Mouse (Mus musculus): ENCODE results near the gene Ptprq.

Gene Ptprq

DNA sequence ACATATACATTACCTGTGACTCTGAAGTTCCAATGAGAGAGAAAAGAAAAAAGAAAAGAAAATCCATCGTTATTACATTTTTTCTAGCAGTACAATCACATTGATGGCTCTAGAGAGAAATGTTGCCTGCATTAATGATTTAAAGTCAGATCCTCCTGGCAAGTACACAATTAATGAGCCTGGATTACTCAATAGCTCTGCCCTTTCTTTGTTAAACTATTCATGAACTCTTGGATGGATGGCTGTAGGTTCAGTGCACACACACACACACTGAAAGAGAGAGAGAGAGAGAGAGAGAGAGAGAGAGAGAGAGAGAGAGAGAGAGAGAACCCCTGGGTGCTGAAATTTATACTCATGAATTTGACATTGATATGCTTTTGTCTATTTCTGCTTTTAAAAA lies at the start of gene Ptprq:
Gene Ptprq (minus strand): TSS at position 246 of the 400 bp plus-strand sequence.
- DNase-seq (ENCODE audit: low spot score in 2 of 2) = no peak

GRCm38 (mm10) chr10:107759624-107760023 lies 39.8 kb upstream of the Ptprq start:
- DNase-seq (ENCODE audit: low spot score in 2 of 2) = no peak

DNA sequence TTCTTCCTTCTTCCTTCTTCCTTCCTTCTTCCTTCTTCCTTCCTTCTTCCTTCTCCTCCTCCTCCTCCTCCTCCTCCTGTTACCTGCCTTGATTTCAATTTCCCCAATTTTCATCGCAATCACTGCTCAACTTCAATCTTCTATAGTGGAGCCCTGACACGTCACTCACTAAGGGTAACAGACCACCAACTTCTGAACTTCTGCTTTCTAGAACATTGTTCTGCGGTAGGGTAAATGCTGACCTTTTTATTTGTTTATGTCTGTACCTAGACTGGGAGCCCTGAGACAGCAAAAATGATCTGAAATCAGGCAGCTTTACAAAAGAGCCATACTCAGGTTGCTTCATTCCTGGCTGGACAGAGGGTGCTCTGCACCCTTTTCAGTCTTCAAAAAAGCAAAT lies 33.6 kb upstream of the Ptprq start:
- no peak for DNase-seq (ENCODE audit: low spot score in 2 of 2)

GRCm38 (mm10) chr10:107752351-107753143 lies 32.7 kb upstream of the Ptprq start:
- DNase-seq (ENCODE audit: low spot score in 2 of 2) = no peak

- no peak for DNase-seq (ENCODE audit: low spot score in 2 of 2)
Measured at GRCm38 (mm10) chr10:107751944-107752343, 32.1 kb upstream of the Ptprq start.

- peak in 1 of 2 experiments; percentile 18 for DNase-seq (ENCODE audit: low spot score in 2 of 2)
Measured at GRCm38 (mm10) chr10:107747566-107747965, 27.7 kb upstream of the Ptprq start.

DNA sequence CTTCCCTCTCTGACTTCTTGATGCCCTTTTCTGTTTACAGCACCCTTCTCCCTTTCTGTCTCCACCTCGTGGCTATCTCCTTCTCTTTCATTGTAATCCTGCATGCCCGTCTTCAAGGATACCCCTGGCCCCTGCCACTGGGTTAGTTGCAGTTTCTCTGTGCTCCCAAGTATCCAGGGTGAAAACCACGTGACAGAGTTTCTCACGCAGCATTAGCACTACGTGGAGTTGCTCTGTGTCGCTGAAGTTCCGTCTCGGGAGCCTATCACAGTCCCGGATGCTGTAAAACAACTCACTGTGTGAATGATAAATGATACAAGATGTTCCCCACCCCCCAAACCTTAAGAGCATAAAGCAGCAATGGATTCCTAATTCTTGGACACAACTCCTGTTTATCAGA lies 26.9 kb upstream of the Ptprq start:
- no peak for DNase-seq (ENCODE audit: low spot score in 2 of 2)

DNA sequence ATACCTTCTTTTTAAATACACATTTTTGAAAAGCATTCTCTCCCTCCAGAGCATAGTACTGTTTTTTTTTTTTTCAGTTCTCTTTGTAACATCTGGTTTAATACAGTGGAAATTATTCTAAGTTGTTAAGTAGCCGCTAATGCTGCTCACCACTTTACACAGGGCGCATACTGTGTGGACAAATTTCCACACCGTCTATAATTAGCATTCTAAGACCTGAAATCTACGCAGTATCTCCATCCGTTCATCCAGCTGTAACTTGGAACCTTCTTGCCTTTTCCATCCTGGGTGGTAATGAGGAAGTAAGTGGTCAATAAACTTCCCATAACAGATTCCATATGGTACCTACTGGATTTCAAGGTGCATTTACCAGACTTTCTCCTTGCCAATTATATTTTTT lies 20.0 kb upstream of the Ptprq start:
- no peak for DNase-seq (ENCODE audit: low spot score in 2 of 2)

DNA sequence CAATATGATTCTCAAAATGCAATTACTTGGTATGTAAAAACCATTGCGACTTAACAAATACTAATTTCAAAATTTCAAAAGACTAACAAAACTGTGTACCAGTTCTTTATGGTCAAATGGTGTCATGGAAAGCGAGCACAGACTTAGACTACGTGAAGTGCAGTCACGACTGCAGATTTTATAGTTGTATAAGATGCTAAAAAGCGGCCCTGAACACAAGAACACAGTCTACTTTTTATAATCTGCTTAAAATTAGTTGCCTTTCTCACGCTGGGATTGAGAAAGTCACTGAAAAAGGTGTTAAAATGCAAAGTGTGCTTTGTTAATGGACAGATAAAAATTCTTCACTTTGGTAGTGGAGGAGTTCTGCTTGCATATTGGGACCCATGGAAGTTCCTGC lies 17.9 kb upstream of the Ptprq start:
- DNase-seq (ENCODE audit: low spot score in 2 of 2) = no peak

GRCm38 (mm10) chr10:107735448-107735847 lies 15.6 kb upstream of the Ptprq start:
- DNase-seq (ENCODE audit: low spot score in 2 of 2) = no peak

GRCm38 (mm10) chr10:107734327-107734726 lies 14.5 kb upstream of the Ptprq start:
- DNase-seq (ENCODE audit: low spot score in 2 of 2) = no peak

DNA sequence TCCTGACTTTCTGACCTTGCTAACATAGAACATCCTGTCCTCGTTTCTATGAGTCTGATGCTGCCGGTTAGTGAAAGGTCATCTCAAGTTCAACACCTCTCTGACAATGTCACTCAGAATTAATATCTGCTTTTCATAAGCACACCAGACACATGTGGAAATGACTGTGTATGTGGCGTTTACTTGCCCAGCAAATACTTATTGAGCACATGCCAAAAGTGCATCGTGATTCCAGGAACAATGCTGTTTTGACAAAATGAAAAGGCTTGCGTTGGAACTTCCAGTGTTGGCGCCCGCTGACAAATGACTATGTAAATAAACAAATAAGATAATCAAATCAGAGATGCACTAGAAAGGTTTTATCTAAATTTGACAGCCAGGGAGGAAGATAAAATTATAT lies 5.8 kb upstream of the Ptprq start:
- DNase-seq (ENCODE audit: low spot score in 2 of 2) = no peak

DNA sequence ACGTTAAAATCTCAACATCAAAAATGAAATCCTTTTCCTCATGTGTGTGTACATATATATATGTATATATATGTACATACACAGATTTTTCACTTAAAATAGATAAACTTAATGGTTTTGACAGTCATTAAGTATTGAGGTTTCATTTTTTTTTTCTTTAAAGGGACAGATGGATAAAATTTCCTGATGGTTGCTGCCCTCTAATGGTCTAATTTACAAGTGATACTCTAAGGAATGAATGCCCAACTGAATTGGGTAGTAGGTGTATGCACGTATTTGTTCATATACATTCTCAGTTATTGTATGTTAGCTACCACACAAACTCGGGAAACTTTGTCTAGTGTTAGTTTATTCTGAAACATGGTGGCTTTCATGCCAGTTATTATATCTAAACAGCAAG lies 15.4 kb downstream of the Ptprq start:
- DNase-seq (ENCODE audit: low spot score in 2 of 2) = no peak

DNA sequence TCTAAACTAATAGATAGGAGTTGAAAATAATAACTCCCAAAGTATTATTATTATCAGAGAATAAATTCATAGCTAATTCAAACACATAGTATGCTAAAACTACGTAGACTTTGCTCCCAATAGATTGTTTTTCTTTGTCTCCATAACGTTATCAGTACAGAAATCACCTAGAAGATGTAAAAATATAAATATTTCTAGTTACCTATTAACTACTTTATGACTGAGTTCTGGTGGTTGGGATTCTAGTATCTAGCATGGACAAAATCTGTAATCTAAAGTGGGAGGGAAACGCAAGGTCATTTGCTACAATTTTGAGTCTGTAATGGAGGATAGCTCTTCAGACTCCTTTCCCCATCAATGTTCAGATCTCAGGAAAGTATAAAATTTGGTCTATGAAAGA lies 18.9 kb downstream of the Ptprq start:
- DNase-seq (ENCODE audit: low spot score in 2 of 2) = no peak

DNA sequence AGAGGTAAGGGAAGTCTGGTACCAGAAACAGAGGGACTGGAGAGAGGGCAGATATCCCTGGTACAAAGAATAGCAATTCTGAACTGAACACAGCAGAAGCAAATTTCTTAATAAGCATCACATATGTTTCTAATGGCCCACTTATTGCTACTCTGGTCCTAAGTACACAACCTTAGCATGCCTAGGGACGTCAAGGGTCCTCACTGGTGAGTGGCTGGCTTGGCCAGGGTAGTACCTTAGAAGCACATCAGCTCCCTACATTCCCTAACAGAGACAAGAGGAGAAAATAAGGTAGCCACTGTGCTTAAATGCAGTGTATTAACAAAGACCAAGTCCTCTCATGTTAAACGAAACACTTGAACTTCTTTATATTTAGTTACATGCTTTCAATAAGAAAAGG lies 21.1 kb downstream of the Ptprq start:
- no peak for DNase-seq (ENCODE audit: low spot score in 2 of 2)

GRCm38 (mm10) chr10:107697177-107697576 lies 22.7 kb downstream of the Ptprq start:
- DNase-seq (ENCODE audit: low spot score in 2 of 2) = no peak

GRCm38 (mm10) chr10:107687382-107687781 lies 32.5 kb downstream of the Ptprq start:
- no peak for DNase-seq (ENCODE audit: low spot score in 2 of 2)

- DNase-seq (ENCODE audit: low spot score in 2 of 2) = no peak
Measured at GRCm38 (mm10) chr10:107675994-107676393, 43.9 kb downstream of the Ptprq start.

GRCm38 (mm10) chr10:107668374-107669094 lies 51.3 kb downstream of the Ptprq start:
- DNase-seq (ENCODE audit: low spot score in 2 of 2) = no peak

DNA sequence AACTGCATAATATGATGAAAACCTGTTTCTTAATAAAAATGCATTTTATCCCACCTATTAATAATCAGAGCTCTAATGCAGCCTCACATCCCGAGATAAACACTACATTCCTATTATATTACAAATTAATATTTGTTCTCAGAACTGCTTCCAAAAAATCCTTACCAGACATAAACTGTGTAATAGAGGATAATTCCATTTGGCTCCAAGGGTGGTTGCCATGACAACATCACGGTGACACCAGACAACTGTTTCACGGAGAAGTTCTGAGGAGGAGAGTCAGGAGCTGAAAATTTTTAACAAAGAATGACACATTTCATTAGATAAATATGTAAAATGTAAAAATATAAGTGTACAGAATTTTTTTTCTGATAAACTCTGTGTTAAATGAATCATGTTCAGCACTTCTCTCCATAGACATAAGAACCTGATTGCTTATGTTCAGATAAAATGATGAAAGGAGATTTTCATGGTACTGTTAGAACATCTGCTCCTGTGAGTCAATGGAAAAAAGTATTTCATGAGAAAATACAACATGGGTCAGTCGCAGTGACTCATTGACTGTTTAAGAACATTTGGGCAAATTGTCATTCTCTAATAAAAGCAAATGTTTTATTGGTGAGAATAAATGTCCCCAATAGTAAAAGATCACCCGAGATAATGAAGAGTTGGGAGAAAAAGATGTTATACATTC lies 57.3 kb downstream of the Ptprq start:
- peak in 1 of 2 experiments; percentile 6 for DNase-seq (ENCODE audit: low spot score in 2 of 2)

GRCm38 (mm10) chr10:107661970-107662369 lies 57.9 kb downstream of the Ptprq start:
- DNase-seq (ENCODE audit: low spot score in 2 of 2) = no peak

- no peak for DNase-seq (ENCODE audit: low spot score in 2 of 2)
Measured at GRCm38 (mm10) chr10:107659141-107659540, 60.7 kb downstream of the Ptprq start.

DNA sequence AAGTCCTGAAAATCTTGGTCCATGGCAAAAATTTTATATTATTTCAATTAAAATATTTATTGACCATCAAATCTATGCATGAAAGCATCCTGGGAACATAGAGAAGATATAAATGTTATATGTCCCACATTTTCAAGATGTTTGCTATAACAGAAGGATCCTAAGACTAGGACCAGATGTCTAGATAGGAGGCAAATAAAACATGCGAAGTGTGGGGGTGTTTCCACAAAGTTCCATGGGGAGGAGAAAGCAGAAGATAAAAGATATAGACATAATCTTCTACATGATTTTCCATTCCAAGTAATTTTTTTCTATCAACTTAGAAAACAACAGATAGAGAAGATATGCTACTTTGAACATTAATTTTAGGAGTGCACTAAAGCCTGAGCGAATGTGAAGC lies 70.2 kb downstream of the Ptprq start:
- DNase-seq (ENCODE audit: low spot score in 2 of 2) = no peak

All from cerebellum, postnatal 4 days (tissue).